ENCODE assay signal across 20 mouse cellular contexts in genomic region chr2:70406846-70407245, GRCm38 (mm10).
"Had no signal": no experiment of that assay in that cellular context is flagged by ENCODE, and none has a peak within 500 bp of the region (broad histone marks: within the 10 kb centered on the region; RNA-seq: fewer than 3 reads in every experiment).

No protein-coding gene starts in this region.

- H3K9ac ChIP-seq: limb, embryonic 12.5 days; limb, embryonic 15.5 days; liver, embryonic 14.5 days; liver, postnatal 0 days; lung, embryonic 15.5 days; midbrain, embryonic 13.5 days; neural tube, embryonic 12.5 days; neural tube, embryonic 15.5 days had no signal

- H3K27ac ChIP-seq: limb, embryonic 12.5 days; limb, embryonic 15.5 days; liver, embryonic 14.5 days; lung, embryonic 15.5 days; midbrain, embryonic 13.5 days; neural tube, embryonic 12.5 days; stomach, postnatal 0 days had no signal

- H3K4me1 ChIP-seq: limb, embryonic 15.5 days; lung, embryonic 15.5 days had no signal

- H3K36me3 ChIP-seq: limb, embryonic 12.5 days; limb, embryonic 15.5 days; lung, embryonic 15.5 days; midbrain, embryonic 13.5 days; neural tube, embryonic 12.5 days; neural tube, embryonic 15.5 days had no signal

- H3K4me3 ChIP-seq: limb, embryonic 12.5 days; limb, embryonic 15.5 days; lung, embryonic 15.5 days; midbrain, embryonic 13.5 days; neural tube, embryonic 12.5 days; neural tube, embryonic 15.5 days had no signal

- H3K4me2 ChIP-seq: limb, embryonic 12.5 days; limb, embryonic 15.5 days; liver, embryonic 11.5 days; lung, embryonic 15.5 days; midbrain, embryonic 13.5 days; neural tube, embryonic 12.5 days; neural tube, embryonic 15.5 days had no signal

- ATAC-seq: liver, postnatal 0 days had no signal

- H3K27me3 ChIP-seq: limb, embryonic 12.5 days; limb, embryonic 15.5 days; lung, embryonic 15.5 days; midbrain, embryonic 13.5 days; neural tube, embryonic 12.5 days; neural tube, embryonic 15.5 days had no signal

- DNase-seq: kidney, adult 18-20 months; kidney, adult 9 months; kidney, postnatal 14 days; kidney, postnatal 4 days; left cerebral cortex, postnatal 4 days; liver, postnatal 0 days; lung, postnatal 14 days; lung, postnatal 4 days; thymus, adult 2 months; thymus, postnatal 14 days; thymus, postnatal 4 days had no signal

- H3K9me3 ChIP-seq: limb, embryonic 12.5 days; limb, embryonic 15.5 days; lung, embryonic 15.5 days; midbrain, embryonic 13.5 days; neural tube, embryonic 12.5 days; neural tube, embryonic 15.5 days had no signal
